Mouse (Mus musculus) telencephalon, adult 2 months (tissue): Measurements from ENCODE around the gene Fto.

Source experiments
- DNase-seq: peaks from one replicate; pipeline ENCODE4 v3.0.0-alpha.2; 2011; ENCODE audit warnings: low read depth, low spot score

The Fto gene

GRCm38 (mm10) chr8:91657381-91657780 lies 344.1 kb downstream of the Fto start:
- no peak for DNase-seq

GRCm38 (mm10) chr8:91660879-91661278 lies 347.6 kb downstream of the Fto start:
- DNase-seq = no peak

- no peak for DNase-seq
These were observed 356.2 kb downstream of the Fto start for GRCm38 (mm10) chr8:91669461-91670071.

GRCm38 (mm10) chr8:91676928-91677327 lies 363.6 kb downstream of the Fto start:
- DNase-seq = peak; percentile 6

- DNase-seq = no peak
These were observed 366.1 kb downstream of the Fto start for GRCm38 (mm10) chr8:91679451-91679850.

- DNase-seq = no peak
These were observed 366.8 kb downstream of the Fto start for GRCm38 (mm10) chr8:91680125-91680524.

GRCm38 (mm10) chr8:91684596-91685317 lies 371.4 kb downstream of the Fto start:
- DNase-seq = no peak

GRCm38 (mm10) chr8:91685408-91685807 lies 372.1 kb downstream of the Fto start:
- DNase-seq = no peak

- no peak for DNase-seq
These were observed 378.9 kb downstream of the Fto start for GRCm38 (mm10) chr8:91692056-91692721.

- DNase-seq = no peak
These were observed 393.2 kb downstream of the Fto start for GRCm38 (mm10) chr8:91706533-91706932.

GRCm38 (mm10) chr8:91708661-91709060 lies 395.3 kb downstream of the Fto start:
- no peak for DNase-seq

- no peak for DNase-seq
These were observed 396.4 kb downstream of the Fto start for GRCm38 (mm10) chr8:91709768-91710167.

- DNase-seq = no peak
These were observed 397.9 kb downstream of the Fto start for GRCm38 (mm10) chr8:91711202-91711601.

- DNase-seq = no peak
These were observed 398.8 kb downstream of the Fto start for GRCm38 (mm10) chr8:91711981-91712598.

- no peak for DNase-seq
These were observed 399.6 kb downstream of the Fto start for GRCm38 (mm10) chr8:91712731-91713569.

GRCm38 (mm10) chr8:91713677-91714312 lies 400.5 kb downstream of the Fto start:
- DNase-seq = no peak

GRCm38 (mm10) chr8:91714733-91715132 lies 401.4 kb downstream of the Fto start:
- no peak for DNase-seq

- no peak for DNase-seq
These were observed 402.2 kb downstream of the Fto start for GRCm38 (mm10) chr8:91715387-91716085.
